Mouse (Mus musculus) hindbrain, embryonic 14.5 days (tissue): Measurements from ENCODE around the gene Ppp5c. TPM values are rescaled to one million over a fixed set of nuclear protein-coding genes. Genes with fewer than 3 reads are reported as not detected.

Source experiments
- ATAC-seq: fragments of 200-750 bp; cut with Nextera tagmentation; 2 replicates; pipeline ENCODE4 v1.8.0; 2017; ENCODE audit warnings: moderate number of reproducible peaks, mild to moderate bottlenecking, moderate TSS enrichment, moderate library complexity; ENCODE audit not compliant: low FRiP score
- DNase-seq: peaks from one replicate; pipeline ENCODE4 v3.0.0-alpha.2; 2015; ENCODE audit warnings: low spot score
- H3K27ac ChIP-seq: fragments of 300-500 bp; sonication (generic); 2 replicates; pipeline ENCODE4 v1.5.1; 2014; ENCODE audit warnings: mild to moderate bottlenecking, moderate library complexity
- H3K27me3 ChIP-seq: fragments of 300-500 bp; sonication (generic); 2 replicates; pipeline ENCODE4 v1.6.1; 2014; ENCODE audit warnings: mild to moderate bottlenecking, low read length, mixed read lengths; ENCODE audit not compliant: control insufficient read depth, insufficient read depth
- H3K36me3 ChIP-seq: fragments of 300-500 bp; sonication (generic); replicated peaks from 2 replicates; pipeline ENCODE4 v1.6.1; 2014; ENCODE audit not compliant: control insufficient read depth, insufficient read depth
- H3K4me1 ChIP-seq: fragments of 300-500 bp; sonication (generic); replicated peaks from 2 replicates; pipeline ENCODE4 v1.6.1; 2014; ENCODE audit warnings: antibody characterized with exemption, low read length, mixed read lengths; ENCODE audit not compliant: control insufficient read depth, insufficient read depth
- H3K4me2 ChIP-seq: fragments of 300-500 bp; sonication (generic); replicated peaks from 2 replicates; pipeline ENCODE4 v1.6.1; 2014; ENCODE audit warnings: mild to moderate bottlenecking, moderate library complexity
- H3K4me3 ChIP-seq: fragments of 300-500 bp; sonication (generic); replicated peaks from 2 replicates; pipeline ENCODE4 v1.5.1; 2014; ENCODE audit warnings: mild to moderate bottlenecking, low read length
- H3K9ac ChIP-seq: fragments of 300-500 bp; sonication (generic); 2 replicates; pipeline ENCODE4 v1.6.1; 2014
- H3K9me3 ChIP-seq: fragments of 300-500 bp; sonication (generic); 2 replicates; pipeline ENCODE4 v1.6.1; 2016; ENCODE audit warnings: low read length; ENCODE audit not compliant: control insufficient read depth
- WGBS: fragments of 180-500 bp; shearing (Covaris S2); extraction: QIAGEN DNeasy Blood & Tissue Kit; methylation state at CpG from one replicate; pipeline ENCODE4 v1.1.7; 2014; 5-methylcytosine and 5-hydroxymethylcytosine counted together
- polyA plus RNA-seq: library from polyadenylated mRNA; unstranded; fragments of >200 nt; fragmentation: Nextera tagmentation; extraction: Ambion mirVana; gene quantifications from 2 replicates; pipeline ENCODE4 v1.2.1, GENCODE M21; 2014

The Ppp5c gene
- polyA plus RNA-seq, 1 experiment from 2014 or later, result 123 TPM

- H3K9ac ChIP-seq, result peak overlapping the region; percentile 47
- peaks cover 3% of the 10 kb centered on the region; the same call in 1 of the 2 replicates for H3K27me3 ChIP-seq
- H3K4me3 ChIP-seq, result peak overlapping the region; percentile 33
- no peak overlapping the region for H3K27ac ChIP-seq
- no peaks in the 10 kb centered on the region for H3K36me3 ChIP-seq
- peak overlapping the region; percentile 50 for H3K4me2 ChIP-seq
- DNase-seq (peak; percentile 54), ATAC-seq (peak; percentile 74)
- peaks cover 36% of the 10 kb centered on the region for H3K4me1 ChIP-seq
- WGBS, result 6% methylated on average over 27 of the region's 27 CpGs
- H3K9me3 ChIP-seq, result no peaks in the 10 kb centered on the region
Measured at GRCm38 (mm10) chr7:16993651-16994399, 33.9 kb downstream of the Ppp5c start.

GRCm38 (mm10) chr7:16992451-16992807 is 35.3 kb downstream of the Ppp5c start, which contains the start of gene Ccdc8:
Gene Ccdc8 (plus strand): TSS chr7:16992708.
- Histone ChIP-seq H3K9ac (no peak within 1 kb of the TSS), H3K4me3 (no peak within 1 kb of the TSS), H3K36me3 (no peaks in the 10 kb centered on the region), H3K4me1 (peaks cover 48% of the 10 kb centered on the region), H3K27me3 (peaks cover 3% of the 10 kb centered on the region; the same call in 1 of the 2 replicates), H3K27ac (peak within 1 kb of the TSS; percentile 72), H3K9me3 (no peaks in the 10 kb centered on the region), H3K4me2 (peak within 1 kb of the TSS; percentile 50)
- 94% methylated on average over 5 of the region's 5 CpGs for WGBS
- DNase-seq, result no peak
- no peak for ATAC-seq

GRCm38 (mm10) chr7:16991681-16992450 is 35.9 kb downstream of the Ppp5c start:
- Histone ChIP-seq H3K27me3 (peaks cover 3% of the 10 kb centered on the region; the same call in 1 of the 2 replicates), H3K4me3 (no peak overlapping the region), H3K4me1 (peaks cover 53% of the 10 kb centered on the region), H3K9ac (no peak overlapping the region), H3K36me3 (no peaks in the 10 kb centered on the region), H3K9me3 (no peaks in the 10 kb centered on the region), H3K4me2 (no peak overlapping the region; the same call in 1 of the 2 replicates), H3K27ac (peak overlapping the region; percentile 72)
- peak; percentile 63 for DNase-seq
- peak; percentile 58; the same call in 1 of the 2 replicates for ATAC-seq
- WGBS, result 55% methylated on average over 18 of the region's 18 CpGs

- Histone ChIP-seq H3K36me3 (no peaks in the 10 kb centered on the region), H3K27me3 (peaks cover 3% of the 10 kb centered on the region; the same call in 1 of the 2 replicates), H3K4me3 (no peak overlapping the region), H3K9me3 (no peaks in the 10 kb centered on the region), H3K27ac (peak overlapping the region; percentile 72), H3K9ac (0 out of 2 replicates have a peak overlapping the region, but pooled peaks have one; percentile 40), H3K4me2 (no peak overlapping the region), H3K4me1 (peaks cover 53% of the 10 kb centered on the region)
- no peak for DNase-seq
- ATAC-seq, result no peak
- WGBS, result 30% methylated on average over 15 of the region's 15 CpGs
Measured at GRCm38 (mm10) chr7:16990006-16990744, 37.5 kb downstream of the Ppp5c start.

GRCm38 (mm10) chr7:16988405-16988804 is 39.3 kb downstream of the Ppp5c start:
- Histone ChIP-seq H3K9me3 (no peaks in the 10 kb centered on the region), H3K27me3 (no peaks in the 10 kb centered on the region), H3K9ac (no peak overlapping the region), H3K36me3 (no peaks in the 10 kb centered on the region), H3K4me3 (no peak overlapping the region), H3K4me1 (peaks cover 55% of the 10 kb centered on the region), H3K27ac (peak overlapping the region; percentile 84), H3K4me2 (0 out of 2 replicates have a peak overlapping the region, but pooled peaks have one; percentile 5)
- peak; percentile 38 for DNase-seq
- no peak for ATAC-seq
- 43% methylated on average over 3 of the region's 3 CpGs for WGBS

- Histone ChIP-seq H3K4me1 (peaks cover 62% of the 10 kb centered on the region), H3K9me3 (no peaks in the 10 kb centered on the region), H3K4me2 (peak overlapping the region; percentile 5), H3K27ac (peak overlapping the region; percentile 84), H3K27me3 (no peaks in the 10 kb centered on the region), H3K4me3 (no peak overlapping the region), H3K9ac (peak overlapping the region; percentile 45), H3K36me3 (no peaks in the 10 kb centered on the region)
- ATAC-seq (0 out of 2 replicates have a peak, but pooled peaks have one; percentile 16), DNase-seq (no peak)
- WGBS, result 23% methylated on average over 7 of the region's 7 CpGs
Measured at GRCm38 (mm10) chr7:16987541-16988149, 40.1 kb downstream of the Ppp5c start.

GRCm38 (mm10) chr7:16982859-16983568 is 44.7 kb downstream of the Ppp5c start, which contains the start of gene Gm42372:
Gene Gm42372 (plus strand): TSS chr7:16983086.
- peak within 1 kb of the TSS; percentile 67 for H3K9ac ChIP-seq
- whole genome bisulfite sequencing, result 19% methylated on average over 26 of the region's 26 CpGs
- no peaks in the 10 kb centered on the region for H3K9me3 ChIP-seq
- H3K27ac ChIP-seq, result peak within 1 kb of the TSS; percentile 5
- no peaks in the 10 kb centered on the region for H3K27me3 ChIP-seq
- H3K4me3 ChIP-seq, result peak within 1 kb of the TSS; percentile 45
- ATAC-seq, result peak; percentile 79
- H3K36me3 ChIP-seq, result no peaks in the 10 kb centered on the region
- peak; percentile 88 for DNase-seq
- H3K4me1 ChIP-seq, result peaks cover 47% of the 10 kb centered on the region
- H3K4me2 ChIP-seq, result peak within 1 kb of the TSS; percentile 85

GRCm38 (mm10) chr7:16980348-16980747 is 47.4 kb downstream of the Ppp5c start:
- H3K9me3 ChIP-seq, result no peaks in the 10 kb centered on the region
- peak overlapping the region; percentile 10; the same call in 1 of the 2 replicates for H3K4me3 ChIP-seq
- H3K27ac ChIP-seq, result peak overlapping the region; percentile 65
- DNase-seq (no peak), ATAC-seq (no peak; the same call in 1 of the 2 replicates)
- H3K9ac ChIP-seq, result peak overlapping the region; percentile 28; the same call in 1 of the 2 replicates
- 2% methylated on average over 12 of the region's 12 CpGs for WGBS
- H3K36me3 ChIP-seq, result no peaks in the 10 kb centered on the region
- H3K4me2 ChIP-seq, result peak overlapping the region; percentile 40
- no peaks in the 10 kb centered on the region for H3K27me3 ChIP-seq
- H3K4me1 ChIP-seq, result peaks cover 32% of the 10 kb centered on the region
